Mouse (Mus musculus): ENCODE data around the gene Ttc12. TPM values are rescaled to one million over a fixed set of nuclear protein-coding genes. Genes with fewer than 3 reads are reported as not detected.
A peak's percentile ranks its signal among the peaks of the same experiment; 100 is the strongest.

The Ttc12 gene
- 1.3 and 1.6 TPM in 2 replicates for polyA plus RNA-seq (2016; fragmentation: Nextera tagmentation; extraction: Ambion mirVana)

DNA sequence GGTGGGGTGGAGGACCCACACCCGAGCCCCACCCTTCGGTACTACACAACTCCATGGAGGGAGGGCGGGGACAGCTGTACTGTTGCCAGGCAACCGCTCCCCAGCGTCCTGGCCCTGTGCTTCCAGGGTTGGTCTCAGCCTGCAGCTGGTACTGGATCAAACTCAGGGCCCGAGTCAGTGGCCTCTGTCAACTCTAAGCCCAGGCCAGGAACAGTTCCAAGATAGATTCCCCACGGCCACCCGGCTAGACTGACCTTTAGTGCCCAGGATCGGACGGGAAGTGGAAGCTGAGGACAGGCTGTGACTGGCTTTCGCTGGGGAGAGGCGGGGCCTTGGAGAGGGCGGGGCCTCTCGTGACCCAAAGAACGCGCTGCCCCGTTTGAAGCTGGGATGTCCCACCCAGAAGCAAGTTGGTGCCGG, at the start of gene Ttc12:
Gene Ttc12 (minus strand): TSS at position 334 of the 420 bp plus-strand sequence.
- DNase-seq (ENCODE audit: extremely low spot score, low spot score) = peak; percentile 84
- 0% methylated on average over 18 of the region's 18 CpGs for WGBS
- peak within 1 kb of the TSS; percentile 69 for H3K4me3 ChIP-seq
- H3K4me1 ChIP-seq = peaks cover 35% of the 10 kb centered on the region
- H3K27me3 ChIP-seq (ENCODE audit: poor library complexity, severe bottlenecking) = peaks cover 24% of the 10 kb centered on the region
- H3K36me3 ChIP-seq (replicated peaks) = no peaks in the 10 kb centered on the region
- H3K9me3 ChIP-seq = no peaks in the 10 kb centered on the region
- peak within 1 kb of the TSS; percentile 83 for H3K27ac ChIP-seq

DNA sequence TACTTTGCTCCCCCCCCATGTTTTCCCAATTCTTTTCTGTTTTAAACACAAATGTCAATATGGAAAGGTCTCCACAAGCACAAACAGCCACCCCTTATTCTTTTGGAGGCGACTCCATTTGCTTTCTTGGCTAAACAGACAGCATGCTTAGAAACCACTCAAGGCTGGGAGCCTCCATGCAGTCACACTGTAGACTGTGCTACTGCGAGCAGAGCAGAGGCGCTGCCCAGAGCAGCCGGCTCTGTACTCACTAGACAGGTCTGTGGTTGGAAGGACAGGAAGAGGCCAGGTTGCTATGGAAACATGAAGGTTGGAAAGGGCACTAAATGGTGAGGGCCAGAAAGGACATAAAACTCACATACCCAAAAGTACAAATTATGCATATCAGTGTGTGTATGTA, 48.9 kb upstream of the Ttc12 start:
- H3K9me3 ChIP-seq = no peaks in the 10 kb centered on the region
- no peak for DNase-seq (ENCODE audit: extremely low spot score, low spot score)
- H3K36me3 ChIP-seq (replicated peaks) = no peaks in the 10 kb centered on the region
- H3K27ac ChIP-seq = 0 out of 2 replicates have a peak overlapping the region, but pooled peaks have one; percentile 77
- peaks cover 61% of the 10 kb centered on the region for H3K4me1 ChIP-seq
- H3K27me3 ChIP-seq (ENCODE audit: poor library complexity, severe bottlenecking) = no peaks in the 10 kb centered on the region
- no peak overlapping the region for H3K4me3 ChIP-seq
- 56% methylated on average over 4 of the region's 4 CpGs for whole genome bisulfite sequencing

DNA sequence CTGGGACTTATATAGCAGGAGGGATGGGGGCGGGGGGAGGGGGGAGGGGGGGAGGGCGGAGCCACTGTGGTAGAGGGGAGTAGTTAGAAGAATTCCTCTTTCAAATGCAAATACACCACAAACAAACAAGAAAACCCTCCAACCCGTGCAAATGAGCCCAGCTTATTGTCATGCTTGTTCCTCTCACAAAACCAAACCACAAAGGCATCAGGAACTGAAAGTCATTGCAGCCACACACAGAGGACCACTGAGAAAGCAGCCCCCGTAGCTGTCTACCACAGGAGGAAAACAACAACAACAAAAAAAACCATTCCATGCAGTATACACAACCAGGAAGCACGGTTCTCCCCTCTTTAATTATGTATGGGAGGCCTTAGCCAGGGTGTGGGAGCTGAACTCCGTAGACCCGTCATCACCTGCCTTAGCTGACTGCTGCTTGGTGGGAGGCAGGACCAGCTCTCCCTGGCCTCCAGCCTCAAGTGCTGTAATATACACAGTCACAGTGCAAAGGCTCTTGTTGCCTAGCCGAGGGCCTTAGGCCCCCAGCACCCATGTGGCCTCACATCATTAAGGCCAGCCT, 48.0 kb upstream of the Ttc12 start:
- Histone ChIP-seq H3K4me1 (peaks cover 56% of the 10 kb centered on the region), H3K9me3 (no peaks in the 10 kb centered on the region), H3K27me3 (ENCODE audit: poor library complexity, severe bottlenecking) (no peaks in the 10 kb centered on the region), H3K4me3 (no peak overlapping the region), H3K27ac (peak overlapping the region; percentile 77), H3K36me3 (replicated peaks) (no peaks in the 10 kb centered on the region)
- no peak for DNase-seq (ENCODE audit: extremely low spot score, low spot score)
- WGBS = 24% methylated on average over 8 of the region's 8 CpGs

DNA sequence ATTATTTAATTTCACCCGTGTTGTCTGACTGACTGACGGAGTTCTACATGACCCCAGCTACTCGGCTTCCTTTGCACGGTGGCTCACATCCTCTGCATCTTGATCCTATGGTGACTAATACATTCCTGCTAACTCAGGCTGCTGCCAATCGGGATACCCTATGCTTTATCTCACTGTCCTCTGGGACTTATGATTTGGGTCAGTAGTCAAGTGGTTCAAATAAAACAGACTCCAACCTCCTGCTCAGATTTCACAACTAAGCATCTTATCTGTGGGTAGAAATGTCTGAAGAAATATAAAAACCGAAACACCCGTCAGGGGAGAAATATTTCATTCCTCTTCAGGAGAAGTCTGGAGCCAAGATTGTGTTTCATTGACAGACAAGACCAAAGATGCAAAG, 47.4 kb upstream of the Ttc12 start:
- DNase-seq (ENCODE audit: extremely low spot score, low spot score) = no peak
- no peaks in the 10 kb centered on the region for H3K36me3 ChIP-seq (replicated peaks)
- H3K27ac ChIP-seq = no peak overlapping the region
- peaks cover 57% of the 10 kb centered on the region for H3K4me1 ChIP-seq
- WGBS = 80% methylated on average over 7 of the region's 7 CpGs
- H3K27me3 ChIP-seq (ENCODE audit: poor library complexity, severe bottlenecking) = no peaks in the 10 kb centered on the region
- H3K9me3 ChIP-seq = no peaks in the 10 kb centered on the region
- H3K4me3 ChIP-seq = no peak overlapping the region

DNA sequence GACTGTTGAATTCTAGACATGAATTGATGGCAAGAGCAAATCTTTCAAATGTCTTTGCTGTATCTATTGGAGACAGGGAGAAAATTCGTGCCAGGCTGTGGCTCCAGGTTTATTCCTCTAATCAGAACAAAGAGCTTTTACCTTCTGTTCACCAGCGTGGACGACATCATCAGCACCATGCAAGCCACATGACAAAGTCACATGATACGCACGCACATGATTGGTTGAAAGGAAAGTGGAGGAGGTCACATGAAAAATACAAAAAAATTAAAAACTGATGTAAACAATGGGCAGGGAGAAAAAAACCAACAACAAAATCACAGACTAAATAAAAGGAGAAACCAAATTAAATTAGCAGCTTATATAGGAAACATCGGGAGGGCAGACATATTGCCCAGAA, 45.8 kb upstream of the Ttc12 start:
- H3K27me3 ChIP-seq (ENCODE audit: poor library complexity, severe bottlenecking) = no peaks in the 10 kb centered on the region
- no peak for DNase-seq (ENCODE audit: extremely low spot score, low spot score)
- no peaks in the 10 kb centered on the region for H3K36me3 ChIP-seq (replicated peaks)
- 92% methylated on average over 6 of the region's 6 CpGs for WGBS
- H3K4me1 ChIP-seq = peaks cover 56% of the 10 kb centered on the region
- H3K4me3 ChIP-seq = no peak overlapping the region
- H3K9me3 ChIP-seq = no peaks in the 10 kb centered on the region
- H3K27ac ChIP-seq = no peak overlapping the region

DNA sequence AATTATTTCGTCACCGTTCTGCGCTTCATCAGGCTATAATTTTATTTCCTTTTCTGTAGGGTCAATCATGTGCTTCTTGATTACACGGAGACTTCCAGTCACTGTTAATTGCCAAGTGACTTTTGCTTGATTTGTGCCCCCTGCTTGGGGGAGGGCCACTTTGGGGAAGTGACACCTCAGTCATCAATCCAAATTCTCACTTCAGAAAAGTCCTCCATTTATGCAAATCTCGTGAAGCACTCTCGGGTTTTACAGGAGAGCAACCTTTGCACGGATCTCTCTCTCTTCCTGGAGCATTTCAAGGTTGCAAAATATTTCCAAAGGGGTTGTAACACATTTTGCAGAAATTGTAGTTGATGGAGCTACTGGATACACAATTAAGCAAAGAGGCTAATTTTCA, 45.2 kb upstream of the Ttc12 start:
- WGBS = 82% methylated on average over 7 of the region's 7 CpGs

DNA sequence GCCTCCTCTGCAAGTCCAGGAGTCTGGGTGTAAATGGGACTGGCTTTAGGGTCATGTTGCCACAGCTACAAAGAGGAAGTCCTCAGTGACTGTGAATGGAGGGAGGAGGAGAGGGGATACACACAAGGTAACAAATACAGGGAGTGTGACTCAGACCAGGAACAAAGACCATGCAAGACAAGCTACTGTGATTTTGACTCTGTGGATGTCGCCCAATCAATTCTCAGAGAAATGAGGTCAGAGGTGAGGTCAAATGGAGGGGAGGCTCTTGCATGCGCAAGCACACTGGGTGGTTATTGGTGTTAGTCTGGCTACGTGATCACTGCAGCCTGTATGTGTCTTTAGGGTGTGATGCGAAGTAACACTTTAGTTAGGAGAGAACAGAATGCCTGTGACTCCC, 44.7 kb upstream of the Ttc12 start:
- Histone ChIP-seq H3K4me3 (no peak overlapping the region), H3K9me3 (no peaks in the 10 kb centered on the region), H3K27ac (no peak overlapping the region), H3K36me3 (replicated peaks) (no peaks in the 10 kb centered on the region), H3K27me3 (ENCODE audit: poor library complexity, severe bottlenecking) (no peaks in the 10 kb centered on the region), H3K4me1 (peaks cover 48% of the 10 kb centered on the region)
- 69% methylated on average over 4 of the region's 4 CpGs for WGBS
- no peak for DNase-seq (ENCODE audit: extremely low spot score, low spot score)

More for the DNA sequence above, 45.2 kb upstream of the Ttc12 start:
- Histone ChIP-seq H3K27me3 (ENCODE audit: poor library complexity, severe bottlenecking) (no peaks in the 10 kb centered on the region), H3K36me3 (replicated peaks) (no peaks in the 10 kb centered on the region), H3K9me3 (no peaks in the 10 kb centered on the region), H3K27ac (no peak overlapping the region), H3K4me3 (no peak overlapping the region), H3K4me1 (peaks cover 53% of the 10 kb centered on the region)
- no peak for DNase-seq (ENCODE audit: extremely low spot score, low spot score)

DNA sequence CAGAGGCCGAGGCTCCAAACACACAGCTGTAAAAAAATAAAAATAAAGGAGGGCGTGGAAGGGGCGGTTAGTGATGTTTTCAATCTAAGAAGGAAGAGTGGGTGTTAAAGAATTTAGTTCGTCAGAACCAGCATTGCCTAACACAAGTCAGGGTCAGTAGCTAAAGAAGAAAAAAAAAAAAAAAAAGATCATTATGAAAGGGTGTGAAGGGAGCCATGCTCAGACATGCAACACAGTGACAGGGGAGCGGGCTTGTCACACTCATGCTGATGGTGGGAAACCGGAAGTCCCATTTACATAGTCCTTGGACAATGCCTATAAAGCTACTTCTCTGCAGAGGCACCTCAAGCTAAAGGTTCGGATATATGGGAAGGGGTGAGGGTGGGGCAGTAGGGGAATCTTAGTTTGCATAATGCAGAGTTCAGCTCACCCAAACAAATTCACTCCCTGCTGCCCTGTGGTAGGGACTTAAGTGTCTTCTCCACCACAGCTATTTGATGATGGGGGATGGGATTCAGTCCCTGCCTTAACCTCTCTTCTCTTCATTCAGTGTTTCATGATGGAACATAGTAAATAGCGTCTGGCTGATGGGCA, 43.4 kb upstream of the Ttc12 start:
- 77% methylated on average over 8 of the region's 8 CpGs for WGBS
- Histone ChIP-seq H3K36me3 (replicated peaks) (no peaks in the 10 kb centered on the region), H3K27ac (no peak overlapping the region), H3K4me1 (peaks cover 42% of the 10 kb centered on the region), H3K27me3 (ENCODE audit: poor library complexity, severe bottlenecking) (no peaks in the 10 kb centered on the region), H3K4me3 (no peak overlapping the region), H3K9me3 (no peaks in the 10 kb centered on the region)
- DNase-seq (ENCODE audit: extremely low spot score, low spot score) = no peak

DNA sequence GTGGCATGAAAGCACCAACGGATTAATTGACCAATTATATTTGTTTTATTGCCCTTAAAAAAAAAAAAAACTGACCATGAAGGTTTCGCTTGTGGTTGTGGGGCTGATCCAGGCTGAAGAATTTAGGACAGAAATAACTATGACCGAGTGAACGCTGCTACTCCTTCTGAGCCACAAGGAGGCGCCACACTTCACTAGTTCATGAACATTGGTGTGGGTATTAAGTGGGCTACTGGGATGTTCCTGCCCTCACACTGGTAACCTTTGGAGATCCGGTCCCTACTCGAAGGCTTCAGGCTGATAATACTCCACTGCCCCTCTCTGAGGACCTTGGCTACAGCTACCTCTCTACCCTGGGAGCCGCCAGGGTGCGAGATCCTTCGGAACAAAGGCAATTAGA, 42.9 kb upstream of the Ttc12 start:
- no peaks in the 10 kb centered on the region for H3K36me3 ChIP-seq (replicated peaks)
- no peaks in the 10 kb centered on the region for H3K9me3 ChIP-seq
- DNase-seq (ENCODE audit: extremely low spot score, low spot score) = peak; percentile 25
- no peaks in the 10 kb centered on the region for H3K27me3 ChIP-seq (ENCODE audit: poor library complexity, severe bottlenecking)
- WGBS = 69% methylated on average over 10 of the region's 10 CpGs
- H3K4me1 ChIP-seq = peaks cover 37% of the 10 kb centered on the region
- H3K27ac ChIP-seq = no peak overlapping the region
- H3K4me3 ChIP-seq = no peak overlapping the region

DNA sequence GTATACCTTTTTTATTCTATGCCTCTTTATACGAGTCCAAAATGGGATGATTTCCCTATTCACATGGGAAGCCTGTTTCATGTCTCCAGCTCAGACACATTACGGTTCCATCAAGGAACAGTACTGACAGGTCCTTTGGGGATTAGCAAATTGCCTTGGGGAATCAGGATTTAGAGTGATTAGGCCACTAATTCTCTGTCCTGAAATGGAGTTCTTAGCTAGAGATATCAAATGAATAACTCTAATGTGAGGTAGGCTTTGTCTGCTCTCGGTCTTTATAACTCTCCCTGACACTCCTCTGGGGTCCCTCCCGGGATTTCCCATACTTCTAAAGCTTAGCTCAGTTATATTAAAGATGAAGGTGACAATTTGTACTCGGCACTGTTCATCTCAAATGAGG, 42.0 kb upstream of the Ttc12 start:
- DNase-seq (ENCODE audit: extremely low spot score, low spot score) = no peak
- H3K4me1 ChIP-seq = peaks cover 30% of the 10 kb centered on the region
- H3K27ac ChIP-seq = no peak overlapping the region
- no peaks in the 10 kb centered on the region for H3K27me3 ChIP-seq (ENCODE audit: poor library complexity, severe bottlenecking)
- H3K4me3 ChIP-seq = no peak overlapping the region
- WGBS = 66% methylated on average over 5 of the region's 5 CpGs
- no peaks in the 10 kb centered on the region for H3K36me3 ChIP-seq (replicated peaks)
- no peaks in the 10 kb centered on the region for H3K9me3 ChIP-seq

DNA sequence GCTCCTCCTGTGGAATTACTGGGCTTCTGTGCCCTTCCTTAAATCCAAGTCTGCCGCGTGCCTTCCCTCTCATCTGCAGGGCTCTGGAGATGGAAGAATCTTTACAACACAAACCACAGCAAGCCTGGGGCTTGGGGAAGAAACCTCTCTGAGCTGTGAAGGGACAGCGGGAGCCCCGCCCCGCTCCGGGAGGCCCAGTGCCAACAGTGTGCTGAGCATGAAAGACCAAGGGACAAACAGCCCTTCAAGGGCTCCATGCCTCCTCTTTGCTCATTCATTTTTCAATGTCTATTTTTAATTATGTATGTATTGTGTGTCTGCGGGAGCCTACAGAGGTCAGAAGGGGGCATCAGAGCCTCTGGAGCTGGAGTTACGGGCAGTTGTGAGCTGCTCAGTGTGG, 41.3 kb upstream of the Ttc12 start:
- no peak overlapping the region for H3K4me3 ChIP-seq
- no peak for DNase-seq (ENCODE audit: extremely low spot score, low spot score)
- WGBS = 73% methylated on average over 8 of the region's 8 CpGs
- no peaks in the 10 kb centered on the region for H3K27me3 ChIP-seq (ENCODE audit: poor library complexity, severe bottlenecking)
- peak overlapping the region; percentile 40; the same call in 1 of the 2 replicates for H3K27ac ChIP-seq
- H3K4me1 ChIP-seq = peaks cover 30% of the 10 kb centered on the region
- H3K9me3 ChIP-seq = no peaks in the 10 kb centered on the region
- H3K36me3 ChIP-seq (replicated peaks) = no peaks in the 10 kb centered on the region

DNA sequence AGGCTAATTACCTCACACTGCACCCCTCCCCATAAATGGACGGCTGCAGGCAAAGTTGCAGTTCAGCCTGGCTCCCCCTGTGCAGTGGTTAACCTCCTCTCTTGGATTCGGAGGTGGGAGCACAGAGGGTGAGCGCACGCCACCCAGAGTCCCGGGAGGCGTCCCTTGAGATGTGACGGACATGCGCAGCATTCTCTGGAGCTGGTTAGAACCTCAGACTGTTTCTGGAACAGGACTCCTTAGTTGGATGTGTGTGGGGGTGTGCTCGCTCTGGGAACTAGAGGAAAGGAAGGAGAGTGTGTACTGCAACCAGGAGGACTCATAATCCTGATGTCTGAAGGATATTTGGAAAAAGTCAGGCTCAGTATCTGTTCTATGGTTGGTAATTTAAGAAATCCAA, 38.7 kb upstream of the Ttc12 start:
- WGBS = 83% methylated on average over 9 of the region's 9 CpGs
- no peaks in the 10 kb centered on the region for H3K27me3 ChIP-seq (ENCODE audit: poor library complexity, severe bottlenecking)
- no peak overlapping the region for H3K4me3 ChIP-seq
- 0 out of 2 replicates have a peak, but pooled peaks cover 1% of the 10 kb centered on the region for H3K36me3 ChIP-seq (replicated peaks)
- no peaks in the 10 kb centered on the region for H3K9me3 ChIP-seq
- DNase-seq (ENCODE audit: extremely low spot score, low spot score) = no peak
- H3K27ac ChIP-seq = no peak overlapping the region
- peaks cover 25% of the 10 kb centered on the region for H3K4me1 ChIP-seq

DNA sequence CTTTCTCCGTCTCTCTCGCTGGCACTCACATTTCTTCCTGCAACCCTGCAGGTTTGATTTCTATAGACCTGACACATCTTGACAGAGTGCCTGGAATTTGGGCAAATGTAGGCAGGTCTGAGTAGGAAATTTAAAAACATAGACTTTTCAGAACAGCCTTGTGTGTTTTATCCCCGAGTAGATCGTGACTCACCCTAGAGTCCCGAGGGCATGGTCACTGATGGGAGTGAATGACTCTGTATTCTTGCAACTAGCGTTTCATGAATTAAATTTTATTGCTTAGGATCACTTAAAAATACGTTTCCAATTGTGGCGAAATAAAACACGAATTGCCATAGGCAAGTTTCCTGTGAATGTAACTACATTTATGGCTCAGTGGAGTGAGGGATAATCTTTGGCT, 37.9 kb upstream of the Ttc12 start:
- 90% methylated on average over 9 of the region's 9 CpGs for WGBS
- H3K36me3 ChIP-seq (replicated peaks) = 0 out of 2 replicates have a peak, but pooled peaks cover 3% of the 10 kb centered on the region
- no peak overlapping the region for H3K27ac ChIP-seq
- peaks cover 22% of the 10 kb centered on the region for H3K4me1 ChIP-seq
- H3K27me3 ChIP-seq (ENCODE audit: poor library complexity, severe bottlenecking) = no peaks in the 10 kb centered on the region
- no peaks in the 10 kb centered on the region for H3K9me3 ChIP-seq
- DNase-seq (ENCODE audit: extremely low spot score, low spot score) = no peak
- no peak overlapping the region for H3K4me3 ChIP-seq

Data from forebrain, embryonic 10.5 days (tissue).